Mouse (Mus musculus) effector memory CD4-positive, alpha-beta T cell, adult 5 months (primary cell): Measurements from ENCODE around the gene Skint8. TPM values are rescaled to one million over a fixed set of nuclear protein-coding genes. Genes with fewer than 3 reads are reported as not detected.

Experiments used
- polyA plus RNA-seq: library from polyadenylated mRNA; unstranded; fragments of 100-300 nt; shearing (Covaris generic); gene quantifications from one replicate; pipeline ENCODE4 v1.2.1, GENCODE M21; 2017

Skint8 gene
- not detected for polyA plus RNA-seq

DNA sequence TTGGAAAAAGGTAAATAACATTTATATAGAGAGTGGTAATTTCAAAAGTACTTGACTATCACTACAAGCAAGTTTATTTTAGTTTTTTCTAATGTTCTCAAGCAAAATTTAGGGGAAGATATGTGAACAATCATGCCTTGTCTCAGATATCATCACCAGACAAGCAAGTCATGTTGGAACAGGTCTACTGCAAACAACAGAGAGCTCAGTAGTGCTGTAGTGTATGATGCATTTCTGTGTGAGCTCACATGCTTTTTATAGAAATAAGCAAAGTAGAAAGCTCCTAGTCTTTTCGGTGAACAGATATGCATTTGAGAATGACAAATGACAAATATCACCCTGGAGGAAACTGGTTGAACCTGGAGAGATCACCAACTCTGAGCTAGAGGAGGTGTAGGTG lies at the start of gene Skint8:
Skint8 (plus strand) TSS at position 301 of the 400 bp plus-strand sequence.

DNA sequence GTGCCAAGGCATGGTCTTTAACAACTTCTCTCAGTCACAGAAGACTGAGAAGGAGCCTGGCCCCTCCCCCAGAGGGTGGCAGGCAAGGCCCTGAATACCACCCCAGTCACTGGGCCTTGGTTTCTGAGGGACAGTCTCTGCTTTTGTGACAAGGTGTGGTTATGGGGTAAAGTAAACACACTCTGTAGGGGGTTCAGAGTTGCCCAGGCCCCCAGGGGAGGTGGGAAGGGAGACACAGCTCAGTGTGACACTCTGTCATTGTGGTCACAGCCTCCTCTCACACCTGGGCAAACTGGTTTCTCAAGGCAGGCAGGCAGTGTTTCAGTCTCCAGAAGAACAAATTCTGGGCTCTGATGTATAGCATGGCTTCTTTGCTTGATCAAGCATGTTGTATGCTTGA lies 16.4 kb upstream of the Skint8 start, which contains the start of gene Slc5a9:
Slc5a9 (minus strand) TSS at position 144 of the 400 bp plus-strand sequence.

DNA sequence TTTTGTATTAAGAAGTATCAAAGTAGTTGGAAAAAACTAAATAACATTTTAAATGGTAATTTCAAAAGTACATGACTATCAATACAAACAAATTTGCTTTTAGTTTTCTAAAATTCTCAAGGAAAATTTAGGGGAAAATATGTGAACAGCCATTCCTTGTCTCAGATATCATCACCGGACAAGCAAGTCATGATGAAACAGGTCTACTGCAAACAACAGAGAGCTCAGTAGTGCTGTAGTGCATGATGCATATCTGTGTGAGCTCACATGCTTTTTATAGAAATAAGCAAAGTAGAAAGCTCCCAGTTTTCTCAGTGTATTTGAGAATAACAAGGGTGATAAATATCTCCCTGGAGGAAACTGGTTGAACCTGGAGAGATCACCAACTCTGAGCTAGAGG lies 53.4 kb downstream of the Skint8 start, which contains the start of gene Skint7:
Skint7 (plus strand) TSS at position 301 of the 400 bp plus-strand sequence.

Other genes with a start within 250 kb of the Skint8 start
- 38.9 TPM for gene Spata6, start 199.4 kb upstream of the Skint8 start, polyA plus RNA-seq
- not detected for gene Slc5a9, start 16.5 kb upstream of the Skint8 start, polyA plus RNA-seq
- not detected for gene Skint7, start 53.5 kb downstream of the Skint8 start, polyA plus RNA-seq
- not detected for gene Skint1, start 86.9 kb downstream of the Skint8 start, polyA plus RNA-seq
- 0.11 TPM for gene Skint4, start 152.6 kb downstream of the Skint8 start, polyA plus RNA-seq